Mouse (Mus musculus) urinary bladder, postnatal 25 days (tissue): ENCODE results near the gene 3110070M22Rik.
"Not testable (repeated sequence)": the region's sequence is repeated elsewhere in the genome, so short reads cannot be mapped to it uniquely, and the experiment has no call there.

Experiments used
- DNase-seq: peaks from one replicate; pipeline ENCODE4 v3.0.0; 2022; ENCODE audit warnings: low spot score

Gene 3110070M22Rik

DNA sequence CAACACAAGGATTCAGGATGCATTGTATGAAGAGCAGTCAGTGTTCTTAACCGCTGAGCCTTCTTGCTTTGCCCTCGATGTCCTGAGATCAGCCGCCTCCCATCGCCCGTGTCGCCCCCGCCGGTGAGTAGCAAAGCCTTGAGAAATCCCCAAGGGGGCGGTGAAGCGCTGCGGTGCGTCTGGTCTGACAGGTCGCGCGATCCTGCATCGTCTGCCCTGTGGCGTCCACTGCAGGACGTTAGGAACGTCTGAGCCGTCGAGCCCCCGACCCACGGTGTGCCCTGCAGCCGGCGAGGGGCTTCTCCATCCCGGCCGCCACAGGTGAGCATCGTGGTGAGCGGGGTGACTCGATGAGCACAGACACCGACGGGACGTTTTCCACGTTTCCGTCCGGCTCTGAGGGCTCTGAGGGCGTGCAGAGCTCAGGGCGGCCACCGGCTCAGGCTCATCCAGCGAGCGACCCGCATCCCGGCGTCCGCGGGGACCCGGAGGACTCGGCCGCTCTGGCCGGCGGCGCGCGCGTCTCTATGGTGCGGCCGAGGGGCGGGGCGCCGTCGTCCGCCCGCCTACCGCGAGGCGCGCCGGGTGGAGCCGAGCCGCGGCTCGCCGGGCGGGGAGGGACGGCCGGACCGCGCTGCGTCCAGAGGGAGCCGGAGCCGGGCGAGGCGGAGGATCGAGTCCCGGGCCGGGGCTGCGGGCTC lies at the start of gene 3110070M22Rik, which contains the start of gene Tmem267:
TSS of gene 3110070M22Rik (minus strand) at position 504 of the 701 bp plus-strand sequence.
TSS of gene Tmem267 (plus strand) at position 160 of the 701 bp plus-strand sequence.
- peak; percentile 89 for DNase-seq

DNA sequence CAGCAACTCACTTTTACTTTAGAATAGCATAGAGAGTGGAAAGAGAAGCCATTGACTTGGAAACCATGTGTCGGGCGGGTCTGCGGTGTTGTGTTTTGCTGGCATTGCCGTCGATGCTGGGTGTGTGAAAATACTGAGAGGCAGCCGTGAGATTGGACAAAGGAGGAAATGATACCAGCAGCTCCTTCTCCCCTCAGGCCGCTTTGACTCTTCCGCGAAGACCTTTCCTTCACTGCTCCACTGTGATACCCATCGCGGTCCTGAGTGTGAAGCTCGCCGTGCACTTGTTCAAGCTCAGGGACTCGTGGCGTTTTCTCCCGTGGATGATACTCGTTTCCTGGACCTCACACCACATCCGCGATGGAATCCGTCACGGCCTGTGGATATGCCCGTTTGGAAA lies 6.8 kb upstream of the 3110070M22Rik start:
- not testable (repeated sequence) for DNase-seq

GRCm38 (mm10) chr13:119492083-119492482 lies 3.9 kb upstream of the 3110070M22Rik start:
- not testable (repeated sequence) for DNase-seq

DNA sequence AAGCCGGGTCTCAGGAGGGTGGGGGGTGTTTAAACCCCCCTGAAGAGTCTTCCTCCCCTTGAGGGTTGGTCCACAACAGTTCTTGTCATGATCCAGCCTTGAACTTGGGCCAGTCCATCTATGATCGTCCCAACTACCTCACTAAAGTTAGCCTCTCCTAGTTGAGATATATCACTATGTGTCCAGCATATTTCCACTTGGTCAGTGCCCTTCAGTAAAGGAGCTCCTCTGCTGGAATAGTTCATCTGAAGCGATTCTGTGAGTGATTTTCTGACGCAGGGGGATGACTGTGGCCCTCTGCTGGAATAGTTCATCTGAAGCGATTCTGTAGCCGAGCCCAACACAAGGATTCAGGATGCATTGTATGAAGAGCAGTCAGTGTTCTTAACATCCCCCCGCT lies 829 bp downstream of the 3110070M22Rik start:
- DNase-seq = no peak

GRCm38 (mm10) chr13:119477789-119478188 lies 10.4 kb downstream of the 3110070M22Rik start:
- no peak for DNase-seq

DNA sequence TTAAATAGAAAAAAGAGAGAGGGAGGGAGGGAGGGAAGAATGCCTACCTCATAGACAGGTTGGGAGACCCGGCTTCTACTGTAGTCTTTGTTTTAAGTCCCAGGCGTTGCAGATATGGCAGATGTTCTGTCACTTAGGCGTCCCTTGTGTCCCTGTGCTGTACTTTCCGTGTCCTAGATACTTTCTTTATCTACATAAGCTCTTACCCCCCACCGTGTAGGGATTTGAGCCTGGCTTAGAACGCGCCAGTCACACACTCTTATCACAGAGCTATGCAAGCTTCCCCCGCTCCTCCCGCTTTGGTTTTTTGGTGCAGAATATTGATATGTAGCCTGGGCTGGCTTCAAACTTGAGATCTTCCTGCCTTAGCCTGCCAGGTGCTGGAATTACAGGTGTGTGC lies 11.6 kb downstream of the 3110070M22Rik start:
- no peak for DNase-seq

GRCm38 (mm10) chr13:119462596-119463560 lies 25.3 kb downstream of the 3110070M22Rik start, which contains the start of gene 4833420G17Rik:
TSS of gene 4833420G17Rik (plus strand) at chr13:119462768.
- peak; percentile 83 for DNase-seq

DNA sequence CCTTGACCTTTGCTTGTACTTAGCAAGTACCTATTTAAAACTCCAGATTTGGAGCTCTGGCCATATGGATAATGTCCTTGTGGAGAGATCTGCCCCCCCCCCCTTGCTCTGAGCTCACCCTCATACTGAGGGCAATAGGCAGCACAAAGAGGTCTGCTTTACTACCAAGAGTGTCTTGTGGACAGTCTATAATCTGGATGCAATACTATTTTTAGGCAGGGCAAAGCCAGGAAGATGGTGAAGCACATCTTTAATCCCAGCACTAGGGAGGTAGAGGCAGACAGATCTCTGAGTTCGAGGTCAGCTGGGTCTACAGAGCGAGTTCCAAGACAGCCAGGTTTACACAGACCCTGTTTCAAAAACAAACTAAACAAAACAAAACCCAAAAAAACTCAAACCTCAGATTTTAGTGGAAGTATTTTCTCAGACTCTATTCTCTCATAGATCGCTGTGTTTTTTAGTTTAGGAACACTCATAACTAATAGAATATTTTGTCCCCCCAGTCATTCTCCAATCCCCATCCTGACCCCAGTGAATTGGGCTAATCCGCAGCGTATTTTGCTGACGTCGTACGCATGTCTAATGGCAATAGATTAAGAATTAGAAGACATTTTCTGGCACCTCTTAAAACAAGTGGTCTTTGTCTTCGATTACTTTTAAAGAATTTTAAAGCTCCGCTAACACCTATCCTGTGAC lies 26.1 kb downstream of the 3110070M22Rik start:
- no peak for DNase-seq

DNA sequence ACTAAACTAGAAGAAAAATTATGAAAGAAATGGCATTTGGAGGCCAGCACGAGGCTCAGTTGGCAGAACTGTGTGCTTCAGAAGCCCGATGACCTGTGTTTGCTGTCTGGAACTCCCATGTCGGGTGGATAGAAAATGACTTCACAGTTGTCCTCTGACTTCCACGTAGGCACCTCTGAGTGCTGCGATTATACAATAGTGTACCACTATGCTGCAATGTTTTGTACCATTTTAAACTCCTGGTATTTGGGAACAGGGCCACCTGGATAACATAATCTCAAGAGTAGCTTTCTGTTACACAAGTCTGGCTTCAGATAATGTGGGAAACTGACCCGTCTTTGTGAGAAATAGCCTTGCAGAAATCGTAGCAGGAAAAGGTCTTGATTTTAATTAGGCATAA lies 31.8 kb downstream of the 3110070M22Rik start:
- no peak for DNase-seq

DNA sequence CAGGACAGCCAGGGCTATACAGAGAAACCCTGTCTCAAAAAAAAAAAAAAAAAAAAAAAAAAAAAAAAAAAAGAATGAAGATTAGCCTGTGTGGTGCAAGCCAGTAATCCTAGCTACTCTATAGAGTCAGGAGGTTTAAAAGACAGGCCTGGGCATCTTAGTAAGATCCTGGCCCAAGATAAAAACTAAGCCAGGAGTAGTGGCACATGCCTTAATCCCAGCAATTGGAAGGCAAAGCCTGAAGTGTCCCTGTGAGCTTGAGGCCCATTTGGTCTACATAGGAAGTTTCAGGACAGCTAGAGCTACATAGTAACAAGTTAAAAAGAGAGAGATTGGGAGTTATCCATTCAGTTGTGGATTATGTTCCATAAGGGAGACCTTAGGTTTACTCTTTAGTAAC lies 33.1 kb downstream of the 3110070M22Rik start:
- DNase-seq = no peak

GRCm38 (mm10) chr13:119453563-119453962 lies 34.6 kb downstream of the 3110070M22Rik start:
- DNase-seq = no peak

DNA sequence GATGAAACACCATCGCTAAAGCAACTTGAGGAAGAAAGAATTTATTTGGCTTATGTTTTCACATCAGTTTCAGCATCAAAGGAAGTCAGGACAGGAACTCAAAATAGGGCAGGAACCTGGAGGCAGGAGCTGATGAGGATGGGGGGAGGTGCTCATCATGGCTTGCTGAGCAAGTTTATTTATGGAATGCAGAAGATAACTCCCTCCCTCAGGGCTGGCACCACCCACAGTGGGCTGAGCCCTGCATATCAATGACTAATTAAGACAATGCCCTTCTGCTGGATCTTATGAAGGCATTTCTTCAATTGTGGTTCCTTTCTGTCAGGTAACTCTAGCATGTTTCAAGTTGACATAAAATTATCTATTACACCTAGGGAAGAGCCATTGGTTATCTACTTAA lies 45.9 kb downstream of the 3110070M22Rik start:
- DNase-seq = no peak
